Mouse (Mus musculus) left cerebral cortex, adult 9 months (tissue): ENCODE data around the gene Galnt10.
"Not testable (repeated sequence)": the region's sequence is repeated elsewhere in the genome, so short reads cannot be mapped to it uniquely, and the experiment has no call there.

Experiments used
- DNase-seq, 2 experiments: peaks; one replicate each; pipeline ENCODE4 v3.0.0; 2022; ENCODE audit warnings: low spot score in 2 of 2

The Galnt10 gene

GRCm38 (mm10) chr11:57790866-57791535, 145.8 kb downstream of the Galnt10 start:
- DNase-seq = no peak

GRCm38 (mm10) chr11:57795086-57795485, 149.8 kb downstream of the Galnt10 start:
- DNase-seq = no peak

- no peak for DNase-seq
Measured at GRCm38 (mm10) chr11:57797828-57798227, 152.6 kb downstream of the Galnt10 start.

- DNase-seq = no peak
Measured at GRCm38 (mm10) chr11:57799456-57799855, 154.2 kb downstream of the Galnt10 start.

GRCm38 (mm10) chr11:57800266-57800951, 155.2 kb downstream of the Galnt10 start:
- no peak for DNase-seq

- DNase-seq = peak; percentile 86 to 97
Measured at GRCm38 (mm10) chr11:57800971-57801765, 155.9 kb downstream of the Galnt10 start, which contains the start of gene Sap30l. TSS of gene Sap30l (plus strand) at chr11:57801637.

- DNase-seq = peak in 1 of 2 experiments; percentile 29
Measured at GRCm38 (mm10) chr11:57801766-57802510, 156.7 kb downstream of the Galnt10 start.

- DNase-seq = no peak
Measured at GRCm38 (mm10) chr11:57802511-57802870, 157.2 kb downstream of the Galnt10 start.

GRCm38 (mm10) chr11:57805047-57805446, 159.8 kb downstream of the Galnt10 start:
- DNase-seq = no peak

GRCm38 (mm10) chr11:57809017-57809731, 163.9 kb downstream of the Galnt10 start:
- no peak for DNase-seq

- no peak for DNase-seq
Measured at GRCm38 (mm10) chr11:57809732-57810098, 164.5 kb downstream of the Galnt10 start.

GRCm38 (mm10) chr11:57811006-57811405, 165.8 kb downstream of the Galnt10 start:
- DNase-seq = no peak

GRCm38 (mm10) chr11:57812212-57812611, 167.0 kb downstream of the Galnt10 start:
- DNase-seq = no peak

- no peak for DNase-seq
Measured at GRCm38 (mm10) chr11:57813641-57814040, 168.4 kb downstream of the Galnt10 start.

GRCm38 (mm10) chr11:57818189-57818588, 172.9 kb downstream of the Galnt10 start:
- DNase-seq = no peak

GRCm38 (mm10) chr11:57819999-57820581, 174.8 kb downstream of the Galnt10 start:
- DNase-seq = peak in 1 of 2 experiments; percentile 74

GRCm38 (mm10) chr11:57823159-57823558, 177.9 kb downstream of the Galnt10 start:
- not testable (repeated sequence) for DNase-seq

GRCm38 (mm10) chr11:57823714-57824113, 178.5 kb downstream of the Galnt10 start:
- DNase-seq = no peak

- not testable (repeated sequence) for DNase-seq
Measured at GRCm38 (mm10) chr11:57825234-57825633, 180.0 kb downstream of the Galnt10 start.

- DNase-seq = no peak
Measured at GRCm38 (mm10) chr11:57827048-57827914, 182.0 kb downstream of the Galnt10 start.
